Mouse (Mus musculus): ENCODE data around the gene Cnih3.

The Cnih3 gene

GRCm38 (mm10) chr1:181453106-181453505 lies 100.7 kb downstream of the Cnih3 start:
- no peak for DNase-seq (ENCODE audit: low read depth)

GRCm38 (mm10) chr1:181456911-181457310 lies 104.5 kb downstream of the Cnih3 start:
- DNase-seq (ENCODE audit: low read depth) = no peak

- no peak for DNase-seq (ENCODE audit: low read depth)
Measured at GRCm38 (mm10) chr1:181459431-181460105, 107.1 kb downstream of the Cnih3 start.

GRCm38 (mm10) chr1:181460283-181460682 lies 107.9 kb downstream of the Cnih3 start:
- DNase-seq (ENCODE audit: low read depth) = no peak

- DNase-seq (ENCODE audit: low read depth) = no peak
Measured at GRCm38 (mm10) chr1:181461484-181461883, 109.1 kb downstream of the Cnih3 start.

GRCm38 (mm10) chr1:181462051-181462905 lies 109.8 kb downstream of the Cnih3 start:
- DNase-seq (ENCODE audit: low read depth) = no peak

GRCm38 (mm10) chr1:181462906-181463179 lies 110.4 kb downstream of the Cnih3 start:
- no peak for DNase-seq (ENCODE audit: low read depth)

- no peak for DNase-seq (ENCODE audit: low read depth)
Measured at GRCm38 (mm10) chr1:181465027-181465426, 112.6 kb downstream of the Cnih3 start.

- no peak for DNase-seq (ENCODE audit: low read depth)
Measured at GRCm38 (mm10) chr1:181466040-181466439, 113.6 kb downstream of the Cnih3 start.

GRCm38 (mm10) chr1:181466601-181467320 lies 114.3 kb downstream of the Cnih3 start:
- DNase-seq (ENCODE audit: low read depth) = no peak

GRCm38 (mm10) chr1:181467321-181467670 lies 114.9 kb downstream of the Cnih3 start:
- no peak for DNase-seq (ENCODE audit: low read depth)

GRCm38 (mm10) chr1:181469415-181469814 lies 117.0 kb downstream of the Cnih3 start:
- DNase-seq (ENCODE audit: low read depth) = no peak

GRCm38 (mm10) chr1:181476141-181476540 lies 123.7 kb downstream of the Cnih3 start:
- no peak for DNase-seq (ENCODE audit: low read depth)

GRCm38 (mm10) chr1:181476557-181476956 lies 124.1 kb downstream of the Cnih3 start:
- no peak for DNase-seq (ENCODE audit: low read depth)

GRCm38 (mm10) chr1:181484696-181485095 lies 132.3 kb downstream of the Cnih3 start:
- no peak for DNase-seq (ENCODE audit: low read depth)

GRCm38 (mm10) chr1:181503471-181503870 lies 151.0 kb downstream of the Cnih3 start:
- no peak for DNase-seq (ENCODE audit: low read depth)

- DNase-seq (ENCODE audit: low read depth) = no peak
Measured at GRCm38 (mm10) chr1:181505367-181505766, 152.9 kb downstream of the Cnih3 start.

Data from fibroblast of lung, adult 2 months (primary cell).